Mouse (Mus musculus) G1E (cell line): ENCODE results near the gene Tmem230.

Experiments used
- CTCF ChIP-seq: IDR thresholded peaks from 2 replicates; pipeline ENCODE4 v1.5.1; 2012; ENCODE audit warnings: low read depth, low read length, inconsistent platforms, mixed read lengths
- GATA1 ChIP-seq: IDR thresholded peaks from 2 replicates; pipeline ENCODE4 v1.6.1; 2012; ENCODE audit warnings: borderline replicate concordance, low read length, inconsistent platforms, mixed read lengths
- POLR2AphosphoS5 ChIP-seq: IDR thresholded peaks from 2 replicates; pipeline ENCODE4 v1.6.1; 2012; ENCODE audit warnings: low read depth, low read length, inconsistent platforms; ENCODE audit not compliant: insufficient replicate concordance
- TAL1 ChIP-seq: conservative IDR thresholded peaks from 2 replicates; pipeline ENCODE4 v1.6.1; 2012; ENCODE audit warnings: low read depth, low read length, inconsistent platforms, mixed read lengths

DNA sequence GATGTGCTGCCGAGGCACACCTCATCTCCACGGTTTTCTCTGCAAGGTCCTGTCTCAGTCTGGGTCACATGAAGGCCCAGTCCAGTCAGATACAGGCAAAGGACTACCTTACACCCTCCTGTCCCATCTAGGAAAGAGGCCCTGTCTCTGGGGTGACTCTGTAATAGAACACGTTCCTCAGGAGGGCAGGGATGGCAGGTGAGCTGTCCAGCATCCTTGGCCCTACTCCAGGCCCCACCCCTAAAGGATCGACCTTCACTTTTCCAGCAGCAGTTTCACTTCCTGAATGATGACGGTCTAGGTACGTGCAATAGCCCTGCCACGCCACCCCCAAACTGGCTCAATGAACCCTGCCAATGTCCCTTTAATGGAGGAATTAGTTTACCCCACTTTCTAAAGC, 11.6 kb downstream of the Tmem230 start:
- TF ChIP-seq CTCF = no peak
- TF ChIP-seq TAL1 = no peak
- TF ChIP-seq POLR2AphosphoS5 = no peak
- no peak for TF ChIP-seq GATA1
